Mouse (Mus musculus) left cerebral cortex, postnatal 25 days (tissue): ENCODE measurements at regions not wholly inside any gene's neighbourhood (a gene's known extent, or its start where the extent isn't known, plus 50 kb on each side); places are given as distances from the start of the nearest gene placed in this dataset.

Experiments used
- DNase-seq, 2 experiments: peaks; one replicate each; pipeline ENCODE4 v3.0.0; 2022; ENCODE audit warnings: low spot score in 2 of 2, mixed read lengths in 1 of 2
- intact Hi-C: fragments of 180-260 bp; cut with DNase I; formaldehyde crosslinking; loops from one replicate; pipeline ENCODE4 v1.15.1; 2025

GRCm38 (mm10) chr13:44206448-44206847 lies 421.9 kb downstream of the Cd83 start:
- DNase-seq, result no peak
- intact Hi-C loops, result no loop called here

GRCm38 (mm10) chr13:44207400-44208005 lies 422.9 kb downstream of the Cd83 start:
- intact Hi-C loops, result no loop called here
- DNase-seq, result no peak

DNA sequence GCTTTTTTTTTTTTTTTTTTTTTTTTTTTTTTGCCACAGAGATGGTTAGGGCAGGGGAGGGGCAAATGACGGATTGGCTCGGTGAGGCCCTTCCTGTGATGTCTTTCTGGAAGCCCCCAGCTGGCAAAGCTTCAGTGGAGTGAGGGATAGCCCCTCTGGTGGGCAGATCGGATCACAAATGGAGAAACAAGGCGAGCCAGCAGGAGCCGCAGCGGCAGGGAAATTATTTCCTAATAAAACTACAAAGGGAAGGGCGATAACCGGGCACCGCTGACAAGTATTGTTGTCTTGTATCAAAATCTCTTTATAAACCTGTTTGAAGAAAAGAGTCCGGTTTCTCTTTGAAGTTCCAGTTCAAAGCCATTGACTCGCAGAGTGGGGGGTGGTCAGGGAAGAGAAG lies 424.5 kb downstream of the Cd83 start:
- intact Hi-C loops, result no loop called here

DNA sequence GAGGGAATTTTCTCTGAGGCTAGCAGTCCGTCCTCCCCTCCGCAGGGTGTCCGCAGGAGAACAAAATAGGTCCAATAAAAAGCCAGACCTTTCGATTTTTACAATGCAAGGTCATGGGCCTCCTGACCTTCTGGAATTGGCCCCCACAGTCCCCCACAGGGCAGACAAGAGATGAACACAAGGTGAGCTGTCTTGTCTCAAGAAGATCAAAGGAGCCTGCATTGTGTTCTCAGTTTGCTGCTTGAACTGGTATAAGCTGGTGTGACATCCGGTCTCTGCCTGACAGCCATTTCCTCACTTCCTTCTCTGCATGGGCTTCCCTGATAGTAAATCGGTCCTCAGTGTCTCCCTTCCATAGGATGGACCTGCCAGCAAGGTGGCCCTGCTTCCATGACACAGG lies 425.5 kb downstream of the Cd83 start:
- no peak for DNase-seq
- intact Hi-C loops, result no loop called here

More for the DNA sequence above, 424.5 kb downstream of the Cd83 start:
- no peak for DNase-seq

GRCm38 (mm10) chr13:44212356-44212755 lies 427.8 kb downstream of the Cd83 start:
- no peak for DNase-seq
- intact Hi-C loops, result no loop called here

- no peak for DNase-seq
Observed at GRCm38 (mm10) chr13:44212936-44213335, 428.4 kb downstream of the Cd83 start.

GRCm38 (mm10) chr13:44218266-44218665 lies 433.7 kb downstream of the Cd83 start:
- DNase-seq, result no peak
- intact Hi-C loops, result no loop called here

More at GRCm38 (mm10) chr13:44212936-44213335, 428.4 kb downstream of the Cd83 start:
- intact Hi-C loops, result no loop called here

GRCm38 (mm10) chr13:44221721-44222120 lies 437.1 kb downstream of the Cd83 start:
- DNase-seq, result no peak
- intact Hi-C loops, result no loop called here

GRCm38 (mm10) chr13:44222335-44222734 lies 437.8 kb downstream of the Cd83 start:
- intact Hi-C loops, result no loop called here
- DNase-seq, result peak in 1 of 2 experiments; percentile 50

- intact Hi-C loops, result no loop called here
- DNase-seq, result no peak
Observed at GRCm38 (mm10) chr13:44227706-44228459, 443.3 kb downstream of the Cd83 start.

DNA sequence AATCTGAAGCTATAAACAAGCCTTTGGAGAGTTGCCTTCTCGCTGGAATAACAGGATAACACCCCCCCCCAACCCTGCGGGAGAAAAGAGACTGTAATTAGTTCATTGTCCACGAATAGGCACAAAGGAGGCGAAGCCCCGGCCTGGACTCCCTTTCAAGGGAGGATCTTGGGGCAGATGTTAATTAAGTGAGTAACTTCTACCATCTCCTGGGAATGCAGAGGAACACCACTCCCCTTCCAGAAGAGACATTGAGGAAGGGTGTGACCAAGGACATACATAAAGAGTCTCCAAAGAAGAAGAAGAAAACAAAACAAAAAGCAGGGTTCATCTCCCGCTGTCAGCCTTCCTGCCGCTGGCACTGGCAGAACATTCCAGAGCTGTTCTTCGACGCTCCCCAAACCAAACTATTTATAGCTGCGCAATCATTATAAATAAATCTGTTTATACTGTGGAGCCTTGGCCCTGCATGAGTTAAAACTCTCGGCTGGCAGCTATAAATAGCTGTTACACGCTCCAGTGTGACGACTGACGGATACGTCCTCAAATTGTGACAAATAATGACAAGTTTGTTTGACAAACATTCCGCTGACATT lies 444.1 kb downstream of the Cd83 start:
- DNase-seq, result no peak
- intact Hi-C loops, result no loop called here

- intact Hi-C loops, result no loop called here
- DNase-seq, result no peak
Observed at GRCm38 (mm10) chr13:44229136-44229611, 444.6 kb downstream of the Cd83 start.

DNA sequence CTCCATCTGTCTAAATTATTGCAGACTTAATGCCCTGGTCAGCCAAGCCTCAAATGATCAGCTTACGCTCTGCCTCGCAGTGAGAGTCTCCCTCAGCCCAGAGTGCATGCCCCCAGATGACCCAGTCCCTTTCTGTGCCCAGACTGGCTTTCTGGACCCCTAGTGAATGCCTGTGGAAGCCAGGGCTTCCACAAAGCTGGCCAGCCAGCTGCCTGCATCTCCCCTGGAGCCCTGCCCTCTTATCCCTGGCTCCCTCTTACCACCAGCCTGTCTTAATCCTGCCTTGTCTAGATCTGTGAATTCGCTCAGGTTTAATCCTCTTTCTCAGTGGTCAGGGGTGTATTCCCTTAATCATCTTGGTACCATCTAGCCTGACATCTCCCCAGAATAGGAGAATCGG lies 446.8 kb downstream of the Cd83 start:
- DNase-seq, result no peak
- intact Hi-C loops, result loop anchor here (5.0 to 10.0 kb wide), 3 partner anchors 191 to 503 kb away; no protein-coding TSS in a partner anchor

GRCm38 (mm10) chr13:44231868-44232715 lies 447.5 kb downstream of the Cd83 start:
- DNase-seq, result peak; percentile 88 to 96
- intact Hi-C loops, result loop anchor here (1.0 to 10.0 kb wide), 5 partner anchors 50 to 503 kb away; no protein-coding TSS in a partner anchor

DNA sequence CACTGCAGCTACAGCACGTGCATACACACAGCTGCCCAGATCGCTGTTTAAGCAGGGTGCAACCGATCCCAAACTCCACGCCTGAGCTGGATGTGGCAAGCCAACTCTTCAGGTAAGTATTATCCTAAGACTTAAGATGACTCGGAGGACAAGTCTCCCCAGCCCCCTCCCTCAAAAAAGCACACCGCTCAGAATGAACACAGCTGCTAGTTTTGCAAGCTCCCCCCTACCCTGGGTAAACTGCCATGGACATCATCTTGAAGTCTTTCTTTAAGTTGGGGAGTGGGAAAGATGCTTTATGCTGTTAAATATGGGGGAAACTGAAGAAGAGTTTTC lies 448.1 kb downstream of the Cd83 start:
- intact Hi-C loops, result loop anchor here (1.0 to 10.0 kb wide), 5 partner anchors 50 to 502 kb away; no protein-coding TSS in a partner anchor
- no peak for DNase-seq

GRCm38 (mm10) chr13:44234241-44234640 lies 449.7 kb downstream of the Cd83 start:
- DNase-seq, result no peak
- intact Hi-C loops, result loop anchor here (2.0 to 10.0 kb wide), 4 partner anchors 83 to 501 kb away; no protein-coding TSS in a partner anchor

DNA sequence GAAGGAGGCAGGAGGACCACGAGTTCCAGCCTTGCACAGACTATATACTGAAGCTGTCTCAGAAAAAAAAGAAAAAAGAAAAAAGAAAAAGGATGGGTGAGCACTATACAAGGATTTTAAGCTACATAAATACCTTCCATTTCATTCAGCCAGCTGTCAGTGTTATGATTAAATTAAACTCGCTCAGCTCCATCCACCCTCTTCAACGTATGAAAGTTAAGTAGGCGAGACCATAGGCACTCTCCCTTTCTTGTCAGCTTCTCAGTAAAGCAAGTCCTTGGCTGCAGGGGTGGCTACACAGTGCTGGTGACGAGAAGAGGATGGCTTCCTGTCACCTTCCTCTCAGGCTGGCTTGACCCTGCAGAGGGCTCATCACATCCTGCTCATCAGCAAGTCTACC lies 450.7 kb downstream of the Cd83 start:
- intact Hi-C loops, result loop anchor here (2.0 to 10.0 kb wide), 2 partner anchors 82 to 500 kb away; no protein-coding TSS in a partner anchor
- peak in 1 of 2 experiments; percentile 89 for DNase-seq

DNA sequence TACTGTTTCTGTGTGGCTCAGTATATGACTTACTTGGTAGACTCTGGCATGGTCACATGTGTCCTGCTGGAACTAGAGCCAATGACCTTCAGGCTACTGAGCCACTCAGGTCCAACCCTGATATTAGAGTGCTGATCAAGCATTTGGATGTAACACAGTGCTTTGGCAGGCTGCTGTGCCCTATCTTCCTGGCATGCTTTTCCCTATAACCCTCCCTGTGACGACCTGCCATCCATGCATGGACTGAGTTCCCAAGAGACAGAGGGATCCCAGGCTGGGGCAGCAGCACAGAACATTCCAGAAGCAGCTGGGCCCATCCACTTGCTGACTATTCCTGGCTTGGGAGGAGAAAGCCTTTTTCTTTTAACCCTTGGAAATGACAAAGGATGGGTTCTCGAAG lies 451.4 kb downstream of the Cd83 start:
- intact Hi-C loops, result loop anchor here (2.0 to 10.0 kb wide), 2 partner anchors 81 to 499 kb away; no protein-coding TSS in a partner anchor

DNA sequence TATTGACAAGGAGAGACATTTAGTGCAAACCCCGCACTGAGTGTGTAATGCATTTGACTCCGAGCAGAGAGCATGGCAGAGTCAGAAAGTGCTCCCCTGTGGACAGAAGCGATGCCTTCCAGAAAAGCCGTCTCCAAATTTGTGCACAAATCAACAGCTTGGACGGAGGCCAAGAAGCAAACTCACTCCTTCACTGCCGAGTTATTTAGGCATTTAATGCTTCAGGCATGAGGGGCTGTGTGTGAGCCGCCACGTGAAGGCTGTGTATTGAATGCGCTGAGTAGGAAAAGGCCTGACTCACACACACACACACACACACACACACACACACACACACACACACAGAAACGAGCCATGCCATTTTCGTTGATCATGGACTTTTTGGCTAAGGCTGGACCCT lies 453.7 kb downstream of the Cd83 start:
- peak; percentile 62 to 64 for DNase-seq
- intact Hi-C loops, result loop anchor here (10.0 kb wide), 1 partner anchor 496 kb away; no protein-coding TSS in a partner anchor

More for the DNA sequence above, 451.4 kb downstream of the Cd83 start:
- DNase-seq, result no peak
